Mouse (Mus musculus) layer of hippocampus, postnatal 10 days (tissue): ENCODE results near the gene Sik3. TPM values are rescaled to one million over a fixed set of nuclear protein-coding genes. Genes with fewer than 3 reads are reported as not detected.
"Not testable (repeated sequence)": the region's sequence is repeated elsewhere in the genome, so short reads cannot be mapped to it uniquely, and the experiment has no call there.

Experiments used
- DNase-seq, 2 experiments: peaks; one replicate each; pipeline ENCODE4 v3.0.0; 2021; ENCODE audit warnings: low spot score in 2 of 2
- total RNA-seq, 2 experiments: library from RNA; stranded (reverse); gene quantifications; 2 replicates each; pipeline ENCODE4 v1.2.3; 2021

The Sik3 gene
- total RNA-seq, 2 experiments from 2014 or later, result 83.8 to 85.0 TPM

GRCm38 (mm10) chr9:46150116-46150515 lies 137.5 kb downstream of the Sik3 start:
- DNase-seq, result no peak

GRCm38 (mm10) chr9:46150890-46151703 lies 138.5 kb downstream of the Sik3 start:
- DNase-seq, result no peak

GRCm38 (mm10) chr9:46151704-46152040 lies 139.1 kb downstream of the Sik3 start:
- DNase-seq, result no peak

- peak in 1 of 2 experiments; percentile 19 for DNase-seq
Observed at GRCm38 (mm10) chr9:46152067-46153015, 139.7 kb downstream of the Sik3 start.

- no peak for DNase-seq
Observed at GRCm38 (mm10) chr9:46154469-46154868, 141.8 kb downstream of the Sik3 start.

GRCm38 (mm10) chr9:46155026-46155425 lies 142.4 kb downstream of the Sik3 start:
- no peak for DNase-seq

- not testable (repeated sequence) for DNase-seq
Observed at GRCm38 (mm10) chr9:46155818-46156217, 143.2 kb downstream of the Sik3 start.

- DNase-seq, result no peak
Observed at GRCm38 (mm10) chr9:46156711-46157110, 144.1 kb downstream of the Sik3 start.

- no peak for DNase-seq
Observed at GRCm38 (mm10) chr9:46158273-46158813, 145.7 kb downstream of the Sik3 start.

- no peak for DNase-seq
Observed at GRCm38 (mm10) chr9:46163430-46163829, 150.8 kb downstream of the Sik3 start.

- DNase-seq, result no peak
Observed at GRCm38 (mm10) chr9:46168802-46169201, 156.2 kb downstream of the Sik3 start.

GRCm38 (mm10) chr9:46172251-46172650 lies 159.6 kb downstream of the Sik3 start:
- DNase-seq, result no peak

- DNase-seq, result no peak
Observed at GRCm38 (mm10) chr9:46172953-46173352, 160.3 kb downstream of the Sik3 start.

GRCm38 (mm10) chr9:46173919-46174318 lies 161.3 kb downstream of the Sik3 start:
- no peak for DNase-seq

GRCm38 (mm10) chr9:46174770-46175294 lies 162.2 kb downstream of the Sik3 start:
- no peak for DNase-seq

- DNase-seq, result no peak
Observed at GRCm38 (mm10) chr9:46175300-46175699, 162.7 kb downstream of the Sik3 start.

- DNase-seq, result no peak
Observed at GRCm38 (mm10) chr9:46175938-46176375, 163.3 kb downstream of the Sik3 start.

GRCm38 (mm10) chr9:46176613-46177012 lies 164.0 kb downstream of the Sik3 start:
- no peak for DNase-seq

- DNase-seq, result no peak
Observed at GRCm38 (mm10) chr9:46178595-46178994, 166.0 kb downstream of the Sik3 start.

GRCm38 (mm10) chr9:46181297-46181696 lies 168.7 kb downstream of the Sik3 start:
- no peak for DNase-seq

GRCm38 (mm10) chr9:46184542-46184941 lies 171.9 kb downstream of the Sik3 start:
- no peak for DNase-seq
